Mouse (Mus musculus) MEL (cell line): ENCODE data around the gene 1700025B11Rik. TPM values are rescaled to one million over a fixed set of nuclear protein-coding genes. Genes with fewer than 3 reads are reported as not detected.

Source experiments
- DNase-seq: peaks from one replicate; pipeline ENCODE4 v3.0.0; 2011; ENCODE audit warnings: low read depth, low spot score
- H3K27ac ChIP-seq: 2 replicates; pipeline ENCODE4 v1.5.1; 2012; ENCODE audit warnings: low read depth, mild to moderate bottlenecking, control low read depth, low read length, moderate library complexity; ENCODE audit not compliant: control insufficient read depth
- H3K27me3 ChIP-seq, 2 experiments: fragments of 150-350 bp in 1 of 2; sonication (generic) in 1 of 2; 2 replicates each; pipeline ENCODE4 v1.6.1; 2012; ENCODE audit warnings: low read length in 2 of 2, mild to moderate bottlenecking in 2 of 2, improper control_type of control experiment in 1 of 2, moderate library complexity in 1 of 2; ENCODE audit not compliant: insufficient read depth in 2 of 2, control insufficient read depth in 1 of 2
- H3K36me3 ChIP-seq, 2 experiments: 2 replicates each; pipeline ENCODE4 v1.6.1; 2012 to 2014; ENCODE audit warnings: low read length in 2 of 2, improper control_type of control experiment in 1 of 2, inconsistent platforms in 1 of 2, mild to moderate bottlenecking in 1 of 2; ENCODE audit not compliant: insufficient read depth in 2 of 2, control insufficient read depth in 1 of 2
- H3K4me1 ChIP-seq, 2 experiments: fragments of 150-350 bp in 1 of 2; sonication (generic) in 1 of 2; 2 replicates each; pipeline ENCODE4 v1.6.1; 2012; ENCODE audit warnings: low read length in 2 of 2, improper control_type of control experiment in 1 of 2, mild to moderate bottlenecking in 1 of 2; ENCODE audit not compliant: insufficient read depth in 2 of 2, control insufficient read depth in 1 of 2
- H3K4me3 ChIP-seq, 2 experiments: fragments of 150-350 bp in 1 of 2; sonication (generic) in 1 of 2; 2 replicates each; pipeline ENCODE4 v1.5.1; 2012; ENCODE audit warnings: low read depth in 2 of 2, low read length in 2 of 2, mild to moderate bottlenecking in 2 of 2, moderate library complexity in 2 of 2, control low read depth in 1 of 2, improper control_type of control experiment in 1 of 2; ENCODE audit not compliant: control insufficient read depth in 1 of 2, insufficient read depth in 1 of 2
- H3K79me2 ChIP-seq: 2 replicates; pipeline ENCODE4 v1.6.1; 2012; ENCODE audit warnings: mild to moderate bottlenecking, low read length, moderate library complexity; ENCODE audit not compliant: control insufficient read depth, poor library complexity, insufficient read depth
- H3K9ac ChIP-seq: 2 replicates; pipeline ENCODE4 v1.6.1; 2012; ENCODE audit warnings: low read depth, mild to moderate bottlenecking, control low read depth, low read length, moderate library complexity; ENCODE audit not compliant: control insufficient read depth, poor library complexity, severe bottlenecking
- H3K9me3 ChIP-seq: fragments of 150-350 bp; sonication (generic); replicated peaks from 2 replicates; pipeline ENCODE4 v1.6.1; 2012; ENCODE audit warnings: mild to moderate bottlenecking, low read length, improper control_type of control experiment, moderate library complexity; ENCODE audit not compliant: insufficient read depth
- BHLHE40 ChIP-seq: IDR thresholded peaks from 2 replicates; pipeline ENCODE4 v1.6.1; 2012; ENCODE audit warnings: low read depth, mild to moderate bottlenecking, inconsistent platforms, low read length, improper control_type of control experiment, borderline replicate concordance
- CHD2 ChIP-seq: IDR thresholded peaks from 2 replicates; pipeline ENCODE4 v1.6.1; 2011; ENCODE audit warnings: low read length, improper control_type of control experiment
- EP300 ChIP-seq, 2 experiments: IDR thresholded peaks; 2 replicates each; pipeline ENCODE4 v1.6.1; 2011; ENCODE audit warnings: improper control_type of control experiment in 2 of 2, low read length in 2 of 2, low read depth in 1 of 2, mild to moderate bottlenecking in 1 of 2
- ETS1 ChIP-seq: IDR thresholded peaks from 2 replicates; pipeline ENCODE4 v1.6.1; 2012; ENCODE audit warnings: low read depth, mild to moderate bottlenecking, inconsistent platforms, low read length, improper control_type of control experiment, moderate library complexity
- GATA1 ChIP-seq: IDR thresholded peaks from 2 replicates; pipeline ENCODE4 v1.6.1; 2011; ENCODE audit warnings: low read depth, low read length, improper control_type of control experiment
- HCFC1 ChIP-seq: IDR thresholded peaks from 2 replicates; pipeline ENCODE4 v1.6.1; 2012; ENCODE audit warnings: low read depth, mild to moderate bottlenecking, inconsistent platforms, low read length, improper control_type of control experiment, moderate library complexity
- JUND ChIP-seq: IDR thresholded peaks from 2 replicates; pipeline ENCODE4 v1.6.1; 2011; ENCODE audit warnings: low read depth, mild to moderate bottlenecking, improper control_type of control experiment, low read length
- KAT2A ChIP-seq: conservative IDR thresholded peaks from 2 replicates; pipeline ENCODE4 v1.6.1; 2012; ENCODE audit warnings: low read depth, low read length, improper control_type of control experiment, inconsistent platforms
- MAFK ChIP-seq: IDR thresholded peaks from 2 replicates; pipeline ENCODE4 v1.6.1; 2011; ENCODE audit warnings: low read depth, mild to moderate bottlenecking, low read length, improper control_type of control experiment, borderline replicate concordance
- MAZ ChIP-seq: IDR thresholded peaks from 2 replicates; pipeline ENCODE4 v1.6.1; 2012; ENCODE audit warnings: low read depth, mild to moderate bottlenecking, inconsistent platforms, low read length, improper control_type of control experiment
- MYB ChIP-seq: IDR thresholded peaks from 2 replicates; pipeline ENCODE4 v1.6.1; 2011; ENCODE audit warnings: mild to moderate bottlenecking, low read depth, low read length, improper control_type of control experiment
- NRF1 ChIP-seq: IDR thresholded peaks from 2 replicates; pipeline ENCODE4 v1.6.1; 2014; ENCODE audit warnings: low read depth, mild to moderate bottlenecking, inconsistent platforms, low read length, improper control_type of control experiment, moderate library complexity; ENCODE audit not compliant: poor library complexity, insufficient read depth, severe bottlenecking
- POLR2AphosphoS2 ChIP-seq: IDR thresholded peaks from 2 replicates; pipeline ENCODE4 v1.6.1; 2011; ENCODE audit warnings: low read length, improper control_type of control experiment
- RAD21 ChIP-seq: IDR thresholded peaks from 2 replicates; pipeline ENCODE4 v1.6.1; 2011; ENCODE audit warnings: mild to moderate bottlenecking, low read depth, low read length, improper control_type of control experiment
- TAL1 ChIP-seq: IDR thresholded peaks from 2 replicates; pipeline ENCODE4 v1.6.1; 2012; ENCODE audit warnings: mild to moderate bottlenecking, inconsistent platforms, low read length, moderate library complexity, mixed read lengths
- TBP ChIP-seq: IDR thresholded peaks from 2 replicates; pipeline ENCODE4 v1.8.0; 2011; ENCODE audit warnings: low read depth, low read length, improper control_type of control experiment
- TCF12 ChIP-seq: IDR thresholded peaks from 2 replicates; pipeline ENCODE4 v1.6.1; 2014; ENCODE audit warnings: low read depth, mild to moderate bottlenecking, inconsistent platforms, low read length, improper control_type of control experiment, moderate library complexity
- USF1 ChIP-seq: IDR thresholded peaks from 2 replicates; pipeline ENCODE4 v1.6.1; 2014; ENCODE audit warnings: low read depth, mild to moderate bottlenecking, inconsistent platforms, low read length, improper control_type of control experiment, moderate library complexity
- USF2 ChIP-seq, 2 experiments: IDR thresholded peaks; 2 replicates each; pipeline ENCODE4 v1.6.1; 2011 to 2012; ENCODE audit warnings: improper control_type of control experiment in 2 of 2, low read length in 2 of 2, borderline replicate concordance in 1 of 2, inconsistent platforms in 1 of 2, low read depth in 1 of 2, mild to moderate bottlenecking in 1 of 2; ENCODE audit not compliant: insufficient read depth in 1 of 2
- ZC3H11A ChIP-seq: IDR thresholded peaks from 2 replicates; pipeline ENCODE4 v1.6.1; 2012; ENCODE audit warnings: low read depth, mild to moderate bottlenecking, inconsistent platforms, low read length, improper control_type of control experiment
- ZMIZ1 ChIP-seq: IDR thresholded peaks from 2 replicates; pipeline ENCODE4 v1.6.1; 2012; ENCODE audit warnings: low read depth, mild to moderate bottlenecking, inconsistent platforms, low read length, improper control_type of control experiment, moderate library complexity
- ZNF384 ChIP-seq: IDR thresholded peaks from 2 replicates; pipeline ENCODE4 v1.6.1; 2012; ENCODE audit warnings: low read depth, mild to moderate bottlenecking, inconsistent platforms, low read length, improper control_type of control experiment
- polyA plus RNA-seq, 2 experiments: library from polyadenylated mRNA; stranded (reverse) in 1 of 2; unstranded in 1 of 2; fragments of >175 nt in 1 of 2; fragments of >200 nt in 1 of 2; gene quantifications; 2 replicates each; pipeline versions ENCODE4 v1.2.1 to v1.2.4; 2012; ENCODE audit warnings: low replicate concordance in 2 of 2, low read depth in 1 of 2; ENCODE audit not compliant: insufficient read length in 2 of 2, insufficient read depth in 1 of 2, missing spikeins in 1 of 2
- total RNA-seq: library from RNA; depleted of rRNA; stranded (reverse); fragments of 300-350 nt; gene quantifications from 2 replicates; pipeline ENCODE4 v1.2.3, GENCODE M21; 2012

The 1700025B11Rik gene
- total and polyA plus RNA-seq, 3 experiments = not detected

DNA sequence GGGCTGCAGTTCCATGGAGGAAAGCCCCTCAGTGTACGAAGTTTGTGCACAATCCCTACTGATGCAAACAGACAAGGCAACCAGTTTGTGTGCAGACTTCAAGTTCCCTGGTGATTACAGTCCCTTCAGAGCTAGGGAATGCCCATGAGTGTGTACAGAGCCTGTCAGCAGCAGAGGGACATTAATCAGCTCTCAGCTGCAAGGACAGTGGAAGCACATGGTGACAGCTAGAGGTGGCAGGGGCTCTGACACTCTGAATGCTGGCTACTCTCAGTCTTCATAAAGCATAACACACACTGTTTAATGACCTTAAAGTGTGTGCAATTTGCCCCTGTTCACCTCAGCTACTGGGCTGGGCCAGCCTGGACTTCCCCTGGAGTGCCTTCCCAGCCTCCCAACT lies 31.9 kb upstream of the 1700025B11Rik start:
- Histone ChIP-seq H3K9me3 (no peaks in the 10 kb centered on the region), H3K9ac (no peak overlapping the region), H3K79me2 (no peaks in the 10 kb centered on the region), H3K4me3 (no peak overlapping the region)
- DNase-seq = no peak
- TF ChIP-seq USF1 = no peak
- no peak for TF ChIP-seq EP300 (IDR thresholded peaks at IDR 0.05; ENCODE audit: low read depth in 1 of 2, low read length in 2 of 2)
- TF ChIP-seq POLR2AphosphoS2 = no peak
- TF ChIP-seq GATA1 = no peak
- no peak for TF ChIP-seq BHLHE40
- TF ChIP-seq NRF1 = no peak
- TF ChIP-seq MAFK = no peak
- TF ChIP-seq, all 39 proteins: peak for 0
- Histone ChIP-seq H3K27me3 (no peaks in the 10 kb centered on the region), H3K36me3 (no peaks in the 10 kb centered on the region), H3K27ac (no peak overlapping the region), H3K4me1 (no peaks in the 10 kb centered on the region)

DNA sequence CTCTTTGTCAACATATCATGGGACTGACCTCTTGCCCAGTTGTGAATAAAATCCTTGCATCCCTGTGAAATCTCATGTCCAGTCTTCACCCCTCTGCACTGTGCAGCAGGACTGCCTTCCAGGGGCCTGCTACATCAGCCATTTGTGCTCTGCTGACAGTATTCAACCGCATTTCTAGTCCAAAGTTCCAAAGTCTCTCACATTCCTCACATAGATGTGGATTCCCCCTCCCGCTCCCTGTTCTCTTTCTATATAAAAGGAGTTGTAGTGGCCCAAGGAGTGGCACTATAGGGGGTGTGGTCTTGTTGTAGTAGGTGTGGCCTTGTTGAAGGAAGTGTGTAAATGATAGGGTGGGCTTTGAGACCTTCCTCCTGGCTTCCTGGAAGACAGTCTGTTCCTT lies 29.2 kb upstream of the 1700025B11Rik start:
- no peak for TF ChIP-seq ETS1
- no peak for TF ChIP-seq GATA1
- TF ChIP-seq USF2 (IDR thresholded peaks at IDR 0.05; ENCODE audit: borderline replicate concordance in 1 of 2, insufficient read depth in 1 of 2, low read depth in 1 of 2, low read length in 2 of 2) = no peak
- TF ChIP-seq TBP = no peak
- no peak for TF ChIP-seq ZC3H11A
- no peak for TF ChIP-seq TAL1
- TF ChIP-seq TCF12 = no peak
- no peak for TF ChIP-seq CHD2
- TF ChIP-seq MAFK = no peak
- TF ChIP-seq RAD21 = no peak
- no peak for TF ChIP-seq JUND
- no peak for TF ChIP-seq ZMIZ1
- no peak for TF ChIP-seq MAZ
- no peak for TF ChIP-seq MYB
- no peak for TF ChIP-seq ZNF384
- no peak for TF ChIP-seq HCFC1
- no peak for TF ChIP-seq NRF1
- TF ChIP-seq KAT2A = no peak
- Histone ChIP-seq H3K27me3 (no peaks in the 10 kb centered on the region), H3K4me1 (no peaks in the 10 kb centered on the region)

More for the DNA sequence above, 29.2 kb upstream of the 1700025B11Rik start:
- no peaks in the 10 kb centered on the region for H3K36me3 ChIP-seq
- no peak overlapping the region for H3K9ac ChIP-seq
- no peaks in the 10 kb centered on the region for H3K79me2 ChIP-seq
- no peaks in the 10 kb centered on the region for H3K9me3 ChIP-seq
- H3K27ac ChIP-seq = no peak overlapping the region
- no peak for DNase-seq
- H3K4me3 ChIP-seq = no peak overlapping the region
